Mouse (Mus musculus) CH12.LX (cell line): Measurements from ENCODE around the gene Brpf1.

Experiments used
- BHLHE40 ChIP-seq: IDR thresholded peaks from 2 replicates; pipeline ENCODE4 v1.6.1; 2011; ENCODE audit warnings: mild to moderate bottlenecking, low read depth, low read length, improper control_type of control experiment
- CTCF ChIP-seq, 2 experiments: IDR thresholded peaks in 1 of 2; conservative IDR thresholded peaks in 1 of 2; 2 replicates each; pipeline ENCODE4 v1.5.1; 2011 to 2012; ENCODE audit warnings: low read depth in 2 of 2, low read length in 2 of 2, improper control_type of control experiment in 1 of 2, inconsistent platforms in 1 of 2, mild to moderate bottlenecking in 1 of 2, moderate library complexity in 1 of 2
- E2F4 ChIP-seq: IDR thresholded peaks from 2 replicates; pipeline ENCODE4 v1.6.1; 2011; ENCODE audit warnings: low read depth, low read length, improper control_type of control experiment; ENCODE audit not compliant: insufficient replicate concordance
- EP300 ChIP-seq: IDR thresholded peaks from 2 replicates; pipeline ENCODE4 v1.6.1; 2011; ENCODE audit warnings: low read length, improper control_type of control experiment
- ETS1 ChIP-seq: conservative IDR thresholded peaks from 2 replicates; pipeline ENCODE4 v1.6.1; 2012; ENCODE audit warnings: low read depth, mild to moderate bottlenecking, inconsistent platforms, low read length, improper control_type of control experiment, moderate library complexity
- MAX ChIP-seq: IDR thresholded peaks from 2 replicates; pipeline ENCODE4 v1.6.1; 2011; ENCODE audit warnings: low read length, improper control_type of control experiment
- MAZ ChIP-seq: IDR thresholded peaks from 2 replicates; pipeline ENCODE4 v1.6.1; 2012; ENCODE audit warnings: low read depth, mild to moderate bottlenecking, inconsistent platforms, low read length, improper control_type of control experiment, moderate library complexity
- POLR2A ChIP-seq: IDR thresholded peaks from 2 replicates; pipeline ENCODE4 v1.6.1; 2011; ENCODE audit warnings: low read depth, mild to moderate bottlenecking, improper control_type of control experiment, low read length
- POLR2AphosphoS2 ChIP-seq: IDR thresholded peaks from 2 replicates; pipeline ENCODE4 v1.6.1; 2011; ENCODE audit warnings: low read depth, low read length, improper control_type of control experiment
- RAD21 ChIP-seq: IDR thresholded peaks from 2 replicates; pipeline ENCODE4 v1.6.1; 2011; ENCODE audit warnings: low read depth, mild to moderate bottlenecking, low read length, improper control_type of control experiment, moderate library complexity
- SIN3A ChIP-seq: IDR thresholded peaks from 2 replicates; pipeline ENCODE4 v1.6.1; 2012; ENCODE audit warnings: low read length, improper control_type of control experiment, inconsistent platforms
- SMC3 ChIP-seq: IDR thresholded peaks from 2 replicates; pipeline ENCODE4 v1.6.1; 2011; ENCODE audit warnings: low read depth, low read length, improper control_type of control experiment
- UBTF ChIP-seq: IDR thresholded peaks from 2 replicates; pipeline ENCODE4 v1.6.1; 2012; ENCODE audit warnings: low read depth, mild to moderate bottlenecking, inconsistent platforms, low read length, improper control_type of control experiment, moderate library complexity
- USF1 ChIP-seq: IDR thresholded peaks from 2 replicates; pipeline ENCODE4 v1.6.1; 2014; ENCODE audit warnings: low read depth, mild to moderate bottlenecking, inconsistent platforms, low read length, improper control_type of control experiment

DNA sequence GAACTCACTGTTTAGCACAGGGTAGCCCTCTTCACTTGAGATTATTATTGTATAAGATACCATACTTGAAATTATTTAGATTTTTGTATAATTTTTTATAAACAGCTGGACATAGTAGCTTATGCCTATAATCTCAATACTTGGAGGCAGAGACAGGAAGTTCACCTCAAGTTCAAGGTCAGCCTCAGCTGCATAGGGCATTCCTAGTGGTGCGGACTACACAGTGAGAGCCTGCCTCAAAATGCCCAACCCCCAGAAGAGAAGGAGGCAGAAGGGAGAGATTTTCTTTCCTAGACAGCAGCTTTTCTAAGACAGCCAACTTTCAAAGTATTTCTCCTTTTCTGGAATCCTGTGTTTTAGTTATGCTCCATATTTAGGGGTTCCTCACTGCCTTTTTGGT is 44.2 kb downstream of the Brpf1 start:
- TF ChIP-seq CTCF (conservative IDR thresholded peaks at IDR 0.05 in 1 of 2, IDR thresholded peaks at IDR 0.05 in 1 of 2; ENCODE audit: low read depth in 2 of 2, low read length in 2 of 2) (no peak), USF1 (no peak), MAX (no peak), E2F4 (no peak), EP300 (no peak), RAD21 (no peak), MAZ (no peak), SMC3 (no peak), POLR2A (no peak), BHLHE40 (no peak), POLR2AphosphoS2 (no peak), ETS1 (no peak), UBTF (no peak), SIN3A (no peak)
